Mouse (Mus musculus): ENCODE data around the gene Slc48a1. TPM values are rescaled to one million over a fixed set of nuclear protein-coding genes. Genes with fewer than 3 reads are reported as not detected.

Slc48a1 gene
- polyA plus RNA-seq, 1 experiment from 2014 or later, result 81.9 TPM

DNA sequence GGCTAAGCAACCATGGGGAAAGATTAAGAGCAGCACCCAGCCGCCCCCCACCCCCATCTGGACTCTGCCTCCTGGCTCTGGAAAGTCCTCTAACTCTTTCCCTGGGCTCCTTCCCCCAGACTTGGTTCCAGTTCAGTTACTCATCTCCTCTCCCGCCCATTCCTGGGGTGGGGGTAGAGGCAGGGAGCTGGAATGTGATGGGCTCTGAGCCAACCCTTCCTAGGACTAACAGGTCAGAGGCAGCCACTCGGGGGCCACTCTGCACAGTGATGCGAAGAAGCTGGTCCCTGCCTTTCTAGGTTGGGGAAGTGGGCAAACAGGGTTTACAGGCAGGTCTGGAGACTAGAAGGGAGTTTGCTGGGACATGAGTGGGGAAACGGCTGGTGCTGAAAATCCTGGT lies 5.2 kb upstream of the Slc48a1 start:
- ATAC-seq (ENCODE audit: low FRiP score, low TSS enrichment), result peak; percentile 94
- H3K9ac ChIP-seq (replicated peaks; ENCODE audit: low read length), result peak overlapping the region; percentile 53; the same call in 1 of the 2 replicates
- 8% methylated on average over 5 of the region's 5 CpGs for WGBS

DNA sequence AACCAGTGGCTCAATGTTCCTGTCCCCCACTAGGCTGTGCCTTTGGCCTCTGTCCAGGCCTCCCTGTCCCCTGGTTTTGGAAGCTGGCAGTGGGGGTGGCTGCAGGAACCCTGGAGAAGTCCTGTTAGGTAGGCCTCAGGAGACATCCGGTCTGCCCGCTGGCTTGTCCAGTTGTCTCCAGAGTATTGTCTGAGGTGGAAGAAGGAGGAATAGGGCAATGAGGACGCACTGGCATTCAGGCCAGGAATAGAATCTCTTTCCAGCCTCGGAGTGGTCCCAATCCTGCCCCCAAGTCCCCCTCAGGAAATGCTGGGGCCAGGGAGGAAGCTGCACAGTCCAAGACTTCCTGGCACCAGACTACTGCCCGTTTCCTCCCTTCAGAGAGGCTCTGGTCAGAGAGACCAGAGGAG lies 4.4 kb upstream of the Slc48a1 start:
- Histone ChIP-seq H3K4me3 (ENCODE audit: low read length) (no peak overlapping the region), H3K9ac (replicated peaks; ENCODE audit: low read length) (peak overlapping the region; percentile 40; the same call in 1 of the 2 replicates), H3K27ac (ENCODE audit: low read length) (peak overlapping the region; percentile 99), H3K4me1 (ENCODE audit: insufficient read depth, low read length) (peaks cover 81% of the 10 kb centered on the region), H3K36me3 (ENCODE audit: insufficient read depth, low read length) (no peaks in the 10 kb centered on the region), H3K27me3 (ENCODE audit: insufficient read depth, low read length) (no peaks in the 10 kb centered on the region; the same call in 1 of the 2 replicates), H3K9me3 (ENCODE audit: low read length) (no peaks in the 10 kb centered on the region), H3K4me2 (replicated peaks; ENCODE audit: low read depth, low read length) (peak overlapping the region; percentile 34; the same call in 1 of the 2 replicates)
- ATAC-seq (ENCODE audit: low FRiP score, low TSS enrichment), result peak; percentile 18; the same call in 1 of the 2 replicates
- WGBS, result 45% methylated on average over 5 of the region's 5 CpGs

More for the DNA sequence above, 5.2 kb upstream of the Slc48a1 start:
- Histone ChIP-seq H3K4me3 (ENCODE audit: low read length) (no peak overlapping the region), H3K27me3 (ENCODE audit: insufficient read depth, low read length) (no peaks in the 10 kb centered on the region; the same call in 1 of the 2 replicates), H3K9me3 (ENCODE audit: low read length) (no peaks in the 10 kb centered on the region), H3K4me1 (ENCODE audit: insufficient read depth, low read length) (peaks cover 82% of the 10 kb centered on the region), H3K27ac (ENCODE audit: low read length) (peak overlapping the region; percentile 99), H3K36me3 (ENCODE audit: insufficient read depth, low read length) (no peaks in the 10 kb centered on the region), H3K4me2 (replicated peaks; ENCODE audit: low read depth, low read length) (peak overlapping the region; percentile 34; the same call in 1 of the 2 replicates)

DNA sequence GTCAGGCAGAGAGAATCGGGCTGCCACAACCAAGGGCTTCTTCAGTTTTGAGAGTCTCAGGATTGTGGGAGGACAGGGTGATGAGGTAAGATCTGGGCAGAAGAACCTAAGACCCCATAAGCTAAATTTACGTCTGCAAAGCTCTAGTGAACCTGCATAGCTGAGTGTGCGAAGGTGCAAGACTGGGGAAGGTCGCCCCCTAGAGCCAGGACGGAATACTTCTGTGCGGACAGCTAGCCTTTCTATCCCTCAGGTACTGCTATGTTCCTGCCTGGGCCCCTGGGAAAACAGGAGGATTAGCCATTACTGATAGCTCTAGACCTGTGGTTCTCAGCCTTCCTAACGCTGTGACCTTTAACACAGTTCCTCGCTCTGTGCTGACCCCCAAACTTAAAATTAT lies 1.8 kb upstream of the Slc48a1 start:
- ATAC-seq (ENCODE audit: low FRiP score, low TSS enrichment), result 0 out of 2 replicates have a peak, but pooled peaks have one; percentile 4
- H3K36me3 ChIP-seq (ENCODE audit: insufficient read depth, low read length), result no peaks in the 10 kb centered on the region

GRCm38 (mm10) chr15:97776919-97777318 lies 1.4 kb upstream of the Slc48a1 start:
- Histone ChIP-seq H3K9me3 (ENCODE audit: low read length) (no peaks in the 10 kb centered on the region), H3K27me3 (ENCODE audit: insufficient read depth, low read length) (no peaks in the 10 kb centered on the region), H3K4me3 (ENCODE audit: low read length) (no peak overlapping the region), H3K27ac (ENCODE audit: low read length) (peak overlapping the region; percentile 46; the same call in 1 of the 2 replicates), H3K9ac (replicated peaks; ENCODE audit: low read length) (no peak overlapping the region; the same call in 1 of the 2 replicates), H3K4me1 (ENCODE audit: insufficient read depth, low read length) (peaks cover 85% of the 10 kb centered on the region), H3K36me3 (ENCODE audit: insufficient read depth, low read length) (no peaks in the 10 kb centered on the region), H3K4me2 (replicated peaks; ENCODE audit: low read depth, low read length) (no peak overlapping the region)
- no peak for ATAC-seq (ENCODE audit: low FRiP score, low TSS enrichment)
- 66% methylated on average over 6 of the region's 6 CpGs for WGBS

More for the DNA sequence above, 1.8 kb upstream of the Slc48a1 start:
- Histone ChIP-seq H3K4me2 (replicated peaks; ENCODE audit: low read depth, low read length) (no peak overlapping the region), H3K9me3 (ENCODE audit: low read length) (no peaks in the 10 kb centered on the region), H3K9ac (replicated peaks; ENCODE audit: low read length) (no peak overlapping the region; the same call in 1 of the 2 replicates), H3K27ac (ENCODE audit: low read length) (peak overlapping the region; percentile 46; the same call in 1 of the 2 replicates), H3K4me3 (ENCODE audit: low read length) (no peak overlapping the region), H3K27me3 (ENCODE audit: insufficient read depth, low read length) (no peaks in the 10 kb centered on the region), H3K4me1 (ENCODE audit: insufficient read depth, low read length) (peaks cover 84% of the 10 kb centered on the region)
- WGBS, result 9% methylated on average over 8 of the region's 8 CpGs

DNA sequence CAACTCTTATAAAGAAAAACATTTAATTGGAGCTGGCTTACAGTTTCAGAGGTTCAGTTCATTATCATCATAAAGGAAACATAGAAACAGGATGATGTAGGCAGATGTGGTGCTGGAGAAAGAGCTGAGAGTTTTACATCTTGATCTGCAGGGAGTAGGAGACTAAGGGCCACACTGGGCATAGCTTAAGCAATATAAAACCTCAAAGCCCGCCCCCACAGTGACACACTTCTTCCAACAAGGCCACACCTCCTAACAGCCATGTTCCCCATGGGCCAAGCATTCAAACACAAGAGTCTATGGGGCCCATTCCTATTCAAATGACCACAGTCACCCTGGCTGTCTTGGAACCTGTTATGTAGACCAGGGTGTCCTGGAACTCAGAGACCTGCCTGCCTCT lies 1.3 kb downstream of the Slc48a1 start:
- Histone ChIP-seq H3K4me3 (ENCODE audit: low read length) (no peak overlapping the region), H3K36me3 (ENCODE audit: insufficient read depth, low read length) (no peaks in the 10 kb centered on the region), H3K9ac (replicated peaks; ENCODE audit: low read length) (no peak overlapping the region), H3K27ac (ENCODE audit: low read length) (peak overlapping the region; percentile 86; the same call in 1 of the 2 replicates), H3K4me1 (ENCODE audit: insufficient read depth, low read length) (peaks cover 73% of the 10 kb centered on the region), H3K9me3 (ENCODE audit: low read length) (no peaks in the 10 kb centered on the region), H3K4me2 (replicated peaks; ENCODE audit: low read depth, low read length) (no peak overlapping the region), H3K27me3 (ENCODE audit: insufficient read depth, low read length) (no peaks in the 10 kb centered on the region)
- WGBS, result 94% methylated on average over 1 of the region's 1 CpGs
- no peak for ATAC-seq (ENCODE audit: low FRiP score, low TSS enrichment)

- no peak for ATAC-seq (ENCODE audit: low FRiP score, low TSS enrichment)
- H3K9me3 ChIP-seq (ENCODE audit: low read length), result no peaks in the 10 kb centered on the region
- peak overlapping the region; percentile 1; the same call in 1 of the 2 replicates for H3K9ac ChIP-seq (replicated peaks; ENCODE audit: low read length)
- no peak overlapping the region for H3K4me2 ChIP-seq (replicated peaks; ENCODE audit: low read depth, low read length)
- H3K27me3 ChIP-seq (ENCODE audit: insufficient read depth, low read length), result no peaks in the 10 kb centered on the region
- H3K4me3 ChIP-seq (ENCODE audit: low read length), result no peak overlapping the region
- WGBS, result 34% methylated on average over 12 of the region's 12 CpGs
- H3K4me1 ChIP-seq (ENCODE audit: insufficient read depth, low read length), result peaks cover 71% of the 10 kb centered on the region
- no peaks in the 10 kb centered on the region for H3K36me3 ChIP-seq (ENCODE audit: insufficient read depth, low read length)
- peak overlapping the region; percentile 86 for H3K27ac ChIP-seq (ENCODE audit: low read length)
These were observed 2.3 kb downstream of the Slc48a1 start for GRCm38 (mm10) chr15:97780611-97781031.

DNA sequence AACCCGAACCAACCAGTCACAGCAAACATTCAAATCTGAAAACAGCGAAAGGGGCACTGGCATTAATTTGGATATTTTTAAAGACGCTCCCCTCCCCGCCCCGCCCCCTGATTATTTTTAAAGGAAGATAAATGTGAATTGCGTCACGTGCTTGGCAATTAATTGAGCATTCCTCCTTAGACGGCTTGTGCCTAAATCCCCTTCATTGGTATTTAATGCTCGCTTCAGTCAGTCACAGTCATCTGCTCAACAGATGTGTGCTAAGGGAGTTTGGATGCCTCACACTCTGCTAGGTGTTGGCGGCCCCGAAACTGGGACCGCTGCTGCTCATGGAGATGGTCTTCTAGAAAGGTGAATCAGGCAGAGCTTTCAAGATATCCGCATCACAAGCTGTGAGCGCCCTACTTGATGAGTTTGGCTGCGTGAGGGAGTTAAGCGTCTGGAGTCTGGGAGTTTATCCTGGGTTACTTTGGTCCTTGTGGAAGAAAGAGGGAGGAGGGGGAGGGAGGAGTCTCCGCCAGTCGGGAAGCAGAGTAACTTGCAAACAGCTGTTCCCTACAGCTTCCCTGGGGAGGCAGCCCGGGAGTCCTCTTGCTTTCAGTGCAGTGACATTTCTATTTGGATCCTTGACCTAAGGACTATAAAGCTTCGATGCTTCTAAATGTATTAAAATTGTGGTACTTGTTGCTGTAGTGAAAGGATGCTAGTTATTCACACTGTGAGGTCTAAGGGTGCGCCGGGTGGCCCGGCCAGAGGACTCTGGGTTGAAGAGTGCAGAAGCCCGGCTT lies 3.8 kb downstream of the Slc48a1 start:
- peak overlapping the region; percentile 77 for H3K27ac ChIP-seq (ENCODE audit: low read length)
- no peaks in the 10 kb centered on the region for H3K27me3 ChIP-seq (ENCODE audit: insufficient read depth, low read length)
- H3K4me1 ChIP-seq (ENCODE audit: insufficient read depth, low read length), result peaks cover 67% of the 10 kb centered on the region
- peak overlapping the region; percentile 45 for H3K4me2 ChIP-seq (replicated peaks; ENCODE audit: low read depth, low read length)
- no peaks in the 10 kb centered on the region for H3K9me3 ChIP-seq (ENCODE audit: low read length)
- ATAC-seq (ENCODE audit: low FRiP score, low TSS enrichment), result peak; percentile 33; the same call in 1 of the 2 replicates
- WGBS, result 12% methylated on average over 24 of the region's 24 CpGs
- H3K9ac ChIP-seq (replicated peaks; ENCODE audit: low read length), result no peak overlapping the region; the same call in 1 of the 2 replicates
- H3K36me3 ChIP-seq (ENCODE audit: insufficient read depth, low read length), result no peaks in the 10 kb centered on the region
- peak overlapping the region; percentile 20 for H3K4me3 ChIP-seq (ENCODE audit: low read length)

GRCm38 (mm10) chr15:97782749-97783105 lies 4.4 kb downstream of the Slc48a1 start:
- H3K27ac ChIP-seq (ENCODE audit: low read length), result peak overlapping the region; percentile 70
- H3K4me1 ChIP-seq (ENCODE audit: insufficient read depth, low read length), result peaks cover 64% of the 10 kb centered on the region
- H3K36me3 ChIP-seq (ENCODE audit: insufficient read depth, low read length), result no peaks in the 10 kb centered on the region
- WGBS, result 6% methylated on average over 9 of the region's 9 CpGs
- no peaks in the 10 kb centered on the region for H3K27me3 ChIP-seq (ENCODE audit: insufficient read depth, low read length)
- H3K9ac ChIP-seq (replicated peaks; ENCODE audit: low read length), result no peak overlapping the region; the same call in 1 of the 2 replicates
- peak overlapping the region; percentile 45 for H3K4me2 ChIP-seq (replicated peaks; ENCODE audit: low read depth, low read length)
- H3K9me3 ChIP-seq (ENCODE audit: low read length), result no peaks in the 10 kb centered on the region
- ATAC-seq (ENCODE audit: low FRiP score, low TSS enrichment), result peak; percentile 32; the same call in 1 of the 2 replicates
- peak overlapping the region; percentile 16; the same call in 1 of the 2 replicates for H3K4me3 ChIP-seq (ENCODE audit: low read length)

- peak overlapping the region; percentile 73 for H3K4me3 ChIP-seq (ENCODE audit: low read length)
- peaks cover 63% of the 10 kb centered on the region for H3K4me1 ChIP-seq (ENCODE audit: insufficient read depth, low read length)
- H3K9ac ChIP-seq (replicated peaks; ENCODE audit: low read length), result peak overlapping the region; percentile 93
- 5% methylated on average over 34 of the region's 39 CpGs for WGBS
- H3K9me3 ChIP-seq (ENCODE audit: low read length), result no peaks in the 10 kb centered on the region
- H3K27ac ChIP-seq (ENCODE audit: low read length), result peak overlapping the region; percentile 68
- H3K27me3 ChIP-seq (ENCODE audit: insufficient read depth, low read length), result no peaks in the 10 kb centered on the region
- peak; percentile 83 for ATAC-seq (ENCODE audit: low FRiP score, low TSS enrichment)
- no peaks in the 10 kb centered on the region for H3K36me3 ChIP-seq (ENCODE audit: insufficient read depth, low read length)
- H3K4me2 ChIP-seq (replicated peaks; ENCODE audit: low read depth, low read length), result peak overlapping the region; percentile 63
These were observed 5.8 kb downstream of the Slc48a1 start for GRCm38 (mm10) chr15:97784092-97784559.

Data from kidney, embryonic 16.5 days (tissue).